Mouse (Mus musculus) natural killer cell, adult 2 months (primary cell): Measurements from ENCODE around the gene Prkacb.
"Not testable (repeated sequence)": the region's sequence is repeated elsewhere in the genome, so short reads cannot be mapped to it uniquely, and the experiment has no call there.

Source experiments
- DNase-seq, 2 experiments: peaks; one replicate each; pipeline ENCODE4 v3.0.0; 2022; ENCODE audit warnings: low spot score in 2 of 2

Prkacb gene

GRCm38 (mm10) chr3:146778451-146778850, 34.3 kb downstream of the Prkacb start:
- no peak for DNase-seq

- DNase-seq: no peak
These were observed 36.1 kb downstream of the Prkacb start for GRCm38 (mm10) chr3:146776711-146777110.

- DNase-seq: no peak
These were observed 41.9 kb downstream of the Prkacb start for GRCm38 (mm10) chr3:146770853-146771252.

- no peak for DNase-seq
These were observed 42.7 kb downstream of the Prkacb start for GRCm38 (mm10) chr3:146769940-146770659.

GRCm38 (mm10) chr3:146769569-146769939, 43.2 kb downstream of the Prkacb start:
- no peak for DNase-seq

GRCm38 (mm10) chr3:146768921-146769320, 43.9 kb downstream of the Prkacb start:
- DNase-seq: no peak

GRCm38 (mm10) chr3:146768360-146768759, 44.4 kb downstream of the Prkacb start:
- no peak for DNase-seq

GRCm38 (mm10) chr3:146766701-146767181, 46.0 kb downstream of the Prkacb start:
- DNase-seq: no peak

- DNase-seq: no peak
These were observed 46.7 kb downstream of the Prkacb start for GRCm38 (mm10) chr3:146766071-146766605.

- DNase-seq: peak in 1 of 2 experiments; percentile 11
These were observed 47.8 kb downstream of the Prkacb start for GRCm38 (mm10) chr3:146764871-146765529.

- not testable (repeated sequence) for DNase-seq
These were observed 49.7 kb downstream of the Prkacb start for GRCm38 (mm10) chr3:146763054-146763453.

GRCm38 (mm10) chr3:146761276-146761675, 51.5 kb downstream of the Prkacb start:
- DNase-seq: no peak

- DNase-seq: peak in 1 of 2 experiments; percentile 23
These were observed 54.5 kb downstream of the Prkacb start for GRCm38 (mm10) chr3:146757970-146758960.

- no peak for DNase-seq
These were observed 58.5 kb downstream of the Prkacb start for GRCm38 (mm10) chr3:146754270-146754669.

GRCm38 (mm10) chr3:146741564-146742202, 71.1 kb downstream of the Prkacb start:
- DNase-seq: no peak

- DNase-seq: no peak
These were observed 71.6 kb downstream of the Prkacb start for GRCm38 (mm10) chr3:146741158-146741557.

GRCm38 (mm10) chr3:146736186-146736585, 76.6 kb downstream of the Prkacb start:
- DNase-seq: not testable (repeated sequence)

- no peak for DNase-seq
These were observed 77.1 kb downstream of the Prkacb start for GRCm38 (mm10) chr3:146735657-146736056.

- DNase-seq: no peak
These were observed 77.7 kb downstream of the Prkacb start for GRCm38 (mm10) chr3:146734907-146735629.

GRCm38 (mm10) chr3:146731499-146731898, 81.3 kb downstream of the Prkacb start:
- DNase-seq: no peak
